Mouse (Mus musculus): ENCODE measurements around the gene Igsf21. TPM values are rescaled to one million over a fixed set of nuclear protein-coding genes. Genes with fewer than 3 reads are reported as not detected.
A peak's percentile ranks its signal among the peaks of the same experiment; 100 is the strongest.

The Igsf21 gene
- total RNA-seq, 2 experiments from 2014 or later, result 35.3 to 38.7 TPM

DNA sequence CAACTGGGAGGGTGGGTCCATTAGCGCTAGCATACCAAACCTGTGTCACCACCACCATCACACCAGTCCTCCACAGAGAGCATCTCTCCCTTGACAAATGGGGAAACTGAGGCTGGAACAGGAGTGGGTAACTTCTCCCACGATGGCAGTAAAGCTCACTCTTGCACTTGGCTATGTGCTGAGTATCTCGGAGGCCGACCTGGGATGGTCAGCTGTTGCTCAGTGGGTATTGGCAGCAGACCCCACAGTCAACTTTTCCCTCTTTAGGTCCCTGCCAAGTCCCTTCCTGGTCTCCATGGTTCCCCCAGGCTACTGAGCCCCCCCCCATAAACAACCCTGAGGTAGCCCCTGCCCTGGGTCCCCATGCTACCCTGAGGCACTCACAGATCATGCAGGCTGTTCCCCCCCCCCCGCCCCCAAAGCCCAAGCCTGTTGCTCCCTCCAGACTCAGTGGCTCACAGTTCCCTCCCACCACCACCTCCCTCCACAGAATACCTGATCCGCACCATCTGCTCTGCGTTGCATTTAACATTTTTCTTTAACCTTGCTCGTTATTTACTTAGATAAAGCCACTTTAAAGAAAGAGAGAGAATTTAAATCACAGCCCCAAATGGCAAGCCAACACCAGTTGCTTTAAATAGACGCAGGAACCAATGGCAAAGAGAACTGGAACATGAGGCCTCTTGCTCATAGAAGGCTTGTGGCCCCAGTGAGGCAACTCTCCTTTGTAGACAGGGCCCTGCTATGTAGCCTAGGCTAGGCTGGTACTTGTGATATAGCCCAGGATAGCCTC lies 11.0 kb downstream of the Igsf21 start:
- DNase-seq, result no peak

DNA sequence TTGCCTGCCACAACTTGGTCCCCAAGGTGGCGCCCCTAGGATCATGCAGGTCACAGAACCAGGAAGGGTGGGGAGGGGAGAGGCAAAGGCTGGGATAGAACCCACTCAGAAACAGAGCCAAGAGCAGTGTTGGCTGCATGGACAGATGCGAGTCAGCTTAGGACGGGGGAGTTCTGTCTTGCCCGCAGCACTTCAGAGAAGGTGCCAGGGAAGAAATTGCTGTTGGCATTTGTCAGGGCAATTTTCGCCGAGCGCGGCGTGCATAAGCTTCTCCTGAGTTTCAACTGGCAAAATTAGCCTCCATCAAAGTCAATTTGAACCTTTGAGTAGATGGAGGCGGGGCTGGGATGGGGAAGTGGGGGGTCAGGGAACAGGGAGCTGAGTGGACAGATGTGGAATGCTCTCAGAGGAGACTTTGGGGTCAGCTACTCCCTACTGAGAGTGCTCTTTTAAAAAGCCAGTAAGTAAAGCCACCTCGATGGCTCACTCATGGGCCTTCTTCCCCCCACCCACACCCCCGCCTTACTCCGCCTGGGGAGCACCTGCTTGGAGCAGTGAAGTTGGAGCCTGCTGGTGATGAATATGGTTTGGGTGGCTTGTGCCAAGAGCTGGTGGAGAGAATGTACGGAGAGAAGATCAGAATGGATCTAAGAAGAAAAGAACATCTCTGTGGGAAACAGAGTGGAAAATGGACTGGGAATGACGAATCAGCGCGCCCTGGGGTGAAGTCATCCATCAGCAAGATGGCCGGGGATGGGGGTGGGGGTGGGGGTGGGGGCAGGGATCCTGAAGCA lies 12.0 kb downstream of the Igsf21 start:
- no peak for DNase-seq

DNA sequence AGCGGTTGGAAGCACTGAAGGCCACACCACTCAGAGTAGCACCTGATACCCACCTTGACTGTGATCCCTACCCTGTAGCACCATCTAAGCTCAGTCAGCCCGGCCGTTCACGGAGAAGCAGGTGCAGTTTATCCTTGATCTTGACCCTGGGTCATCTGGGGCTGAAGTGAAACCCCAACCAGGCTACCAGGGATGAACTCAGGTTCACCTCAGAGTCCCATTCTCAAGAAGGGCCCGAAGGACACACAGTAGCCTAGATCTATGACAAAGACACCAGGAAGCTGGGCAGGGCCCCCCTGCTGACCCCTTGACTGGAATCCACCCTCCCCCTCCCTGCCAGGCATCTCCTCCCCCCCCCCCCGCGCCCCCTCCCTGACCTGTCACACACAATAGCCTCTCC lies 18.7 kb downstream of the Igsf21 start:
- DNase-seq, result no peak

DNA sequence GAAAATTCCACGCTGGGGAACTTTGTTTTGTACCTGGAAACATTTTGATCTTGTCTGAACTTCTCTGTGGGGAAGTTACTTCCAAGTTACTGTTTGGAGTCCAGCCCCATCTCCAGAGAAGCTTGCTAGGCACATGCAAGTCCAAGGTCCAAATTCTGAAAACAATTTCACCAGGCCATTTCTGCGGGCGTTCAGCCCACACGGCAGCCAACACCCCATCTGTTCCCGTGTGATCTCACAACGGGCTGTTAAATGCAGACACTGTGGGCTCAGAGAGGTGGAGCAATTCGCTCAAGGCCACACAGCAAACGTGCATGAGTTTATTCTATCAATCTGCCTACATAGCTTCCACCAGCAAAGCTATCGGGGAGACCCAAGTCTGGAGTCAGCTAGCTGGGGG lies 21.4 kb downstream of the Igsf21 start:
- DNase-seq, result no peak

DNA sequence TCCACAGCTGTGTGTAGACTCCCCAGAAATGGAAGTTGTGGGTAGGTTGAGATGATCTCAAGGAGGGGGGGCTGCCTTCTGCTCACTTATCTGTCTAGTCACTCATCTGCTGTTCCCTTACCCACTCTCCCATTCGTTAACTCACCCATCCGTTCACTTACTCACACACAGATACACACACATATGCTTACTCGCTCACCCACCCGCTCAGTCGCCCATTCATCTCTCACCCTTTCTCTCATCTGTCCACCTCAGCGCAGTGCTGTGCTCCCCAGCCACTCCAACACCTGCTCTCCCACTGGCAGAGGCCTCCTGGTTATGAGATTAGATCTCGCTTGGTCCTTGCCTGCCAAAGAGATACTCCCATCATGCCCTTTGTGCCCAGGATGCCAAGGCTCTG lies 22.1 kb downstream of the Igsf21 start:
- DNase-seq, result no peak

DNA sequence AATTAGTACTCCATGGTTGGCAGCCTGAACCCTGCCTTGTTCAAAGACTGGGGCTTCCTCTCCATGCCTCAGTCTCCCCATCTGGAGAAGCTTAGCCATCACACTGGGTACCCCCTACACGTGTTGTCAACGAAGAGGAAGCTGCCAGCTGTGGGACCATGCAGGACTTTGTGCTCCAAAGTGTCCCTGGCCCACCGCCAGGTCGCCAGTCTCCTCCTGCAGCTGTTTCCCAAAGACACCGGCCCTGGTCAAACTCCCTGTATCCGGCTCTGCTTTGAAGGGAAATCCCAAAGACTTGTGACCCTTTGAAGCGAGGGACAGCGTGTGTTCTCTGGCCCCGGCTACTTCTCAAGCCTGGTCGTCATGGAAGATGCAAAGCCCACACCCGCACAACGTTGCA lies 23.5 kb downstream of the Igsf21 start:
- DNase-seq, result no peak

DNA sequence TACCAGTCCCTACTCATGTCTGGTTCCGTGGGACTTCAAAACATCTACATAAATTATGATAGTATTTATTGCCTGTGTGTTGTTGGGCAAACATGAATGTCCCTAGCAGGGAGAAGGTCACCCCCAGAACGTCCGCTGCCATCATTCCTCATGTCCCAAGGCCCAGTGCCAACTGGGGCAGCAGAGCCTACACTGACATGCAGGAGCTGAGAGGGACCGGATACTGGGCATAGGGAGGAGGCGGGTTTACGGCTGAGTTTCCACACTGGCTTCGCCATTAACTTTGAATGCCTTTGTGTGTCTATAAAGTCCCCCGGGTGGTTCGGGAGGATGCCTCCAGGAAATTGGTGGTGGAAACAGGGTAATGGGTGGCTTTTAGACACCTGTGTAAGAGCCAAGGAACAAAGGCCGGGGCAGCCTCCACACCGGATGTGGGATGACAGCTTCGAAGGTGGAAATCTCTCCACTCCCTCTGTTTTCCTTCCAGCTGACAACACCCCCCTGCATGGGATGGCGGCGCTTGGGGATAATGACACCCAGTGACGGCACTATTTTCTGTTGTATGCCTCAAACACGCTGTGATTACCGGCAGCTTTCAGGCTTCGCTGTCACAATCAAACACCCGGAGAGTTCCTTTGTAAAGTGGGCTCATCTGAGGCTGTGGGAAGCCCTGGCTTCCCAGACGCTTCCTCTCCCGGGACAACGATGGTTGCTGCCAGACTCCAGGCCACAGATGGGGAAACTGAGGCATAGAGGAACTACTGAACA lies 26.1 kb downstream of the Igsf21 start:
- DNase-seq, result no peak

DNA sequence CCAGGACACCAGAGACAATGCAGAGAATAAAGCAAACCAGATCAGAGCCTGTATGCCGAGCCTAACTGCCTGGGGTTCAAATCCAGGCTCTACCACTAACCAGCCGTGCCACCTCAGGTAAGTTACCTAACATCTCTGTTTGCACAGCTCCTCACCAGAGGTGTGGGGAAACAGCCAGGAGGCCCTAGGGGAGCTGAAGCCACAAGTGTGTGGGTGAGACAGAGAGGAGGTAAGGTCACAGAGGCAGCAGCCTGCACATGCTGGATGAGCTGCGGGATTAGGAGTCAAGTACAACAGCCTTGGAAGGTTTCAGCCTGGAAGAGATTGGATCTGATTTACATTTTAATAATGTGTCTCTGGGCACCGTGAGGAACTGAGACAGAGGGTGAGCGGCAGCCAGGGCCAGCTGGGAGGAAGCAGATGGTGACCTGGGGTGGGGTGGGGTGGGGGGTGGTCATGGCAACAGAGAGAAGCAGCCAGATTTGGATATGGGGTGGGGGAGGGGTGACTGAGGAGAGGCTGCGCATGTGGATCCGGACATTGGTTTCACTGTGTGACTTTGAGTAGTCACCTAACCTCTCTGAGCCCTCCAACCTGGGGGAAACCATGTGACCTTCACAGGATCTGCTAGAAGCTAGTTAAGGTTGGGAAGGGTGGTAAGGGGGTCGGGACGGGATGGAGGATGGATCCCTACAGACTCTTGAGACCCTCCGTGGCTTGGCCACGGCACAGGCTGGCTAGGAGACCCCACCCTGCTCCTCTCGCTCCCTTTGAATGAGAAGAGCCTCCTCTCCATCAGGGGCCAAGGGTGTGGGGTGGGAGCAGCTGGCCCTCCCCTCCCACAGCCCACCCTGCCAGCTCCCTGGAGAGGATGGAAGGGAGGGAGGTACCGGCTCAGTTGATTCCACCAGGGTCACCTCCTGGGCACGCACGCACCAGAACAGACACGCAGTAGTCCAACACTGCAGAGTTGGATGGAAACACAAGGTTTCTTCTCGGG lies 27.4 kb downstream of the Igsf21 start:
- no peak for DNase-seq

DNA sequence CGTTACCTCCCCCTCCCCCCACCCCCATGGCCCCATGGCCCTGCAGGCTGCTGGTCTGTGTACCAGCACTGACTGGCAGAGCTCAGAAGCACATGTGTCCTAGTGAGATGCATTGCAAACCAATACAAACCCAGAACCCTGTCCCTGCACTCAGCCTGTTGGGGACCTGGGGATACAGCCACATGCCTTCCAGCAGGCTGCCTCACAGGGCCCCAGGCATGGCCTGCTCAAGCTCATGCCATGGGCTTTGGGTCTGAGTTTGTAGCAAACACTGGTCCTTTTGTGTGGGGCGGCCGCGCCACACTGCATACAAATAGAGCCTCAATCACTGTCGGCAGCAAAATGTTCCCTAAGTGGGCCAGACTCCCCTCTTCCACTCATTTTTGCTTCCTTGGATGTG lies 28.2 kb downstream of the Igsf21 start:
- peak; percentile 31 to 47 for DNase-seq

DNA sequence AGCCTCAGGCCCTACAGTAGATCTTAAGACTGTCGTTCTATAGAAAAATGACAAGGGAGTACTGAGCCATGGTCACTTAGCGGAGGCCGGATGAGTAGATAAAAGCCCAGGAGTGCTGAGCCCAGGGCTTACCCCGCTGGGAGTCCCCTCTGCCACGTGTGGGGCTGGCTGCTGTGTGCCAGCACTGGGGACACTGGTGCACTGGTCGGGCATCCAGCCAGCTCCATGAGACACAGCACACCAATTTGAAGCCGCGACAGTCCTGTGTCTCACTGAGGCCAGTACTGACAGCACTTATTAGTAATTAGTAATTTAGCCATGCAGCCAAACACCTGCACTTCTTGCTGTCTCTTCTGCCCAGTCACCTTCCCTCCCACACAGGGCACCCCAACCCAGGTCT lies 28.6 kb downstream of the Igsf21 start:
- DNase-seq, result no peak

DNA sequence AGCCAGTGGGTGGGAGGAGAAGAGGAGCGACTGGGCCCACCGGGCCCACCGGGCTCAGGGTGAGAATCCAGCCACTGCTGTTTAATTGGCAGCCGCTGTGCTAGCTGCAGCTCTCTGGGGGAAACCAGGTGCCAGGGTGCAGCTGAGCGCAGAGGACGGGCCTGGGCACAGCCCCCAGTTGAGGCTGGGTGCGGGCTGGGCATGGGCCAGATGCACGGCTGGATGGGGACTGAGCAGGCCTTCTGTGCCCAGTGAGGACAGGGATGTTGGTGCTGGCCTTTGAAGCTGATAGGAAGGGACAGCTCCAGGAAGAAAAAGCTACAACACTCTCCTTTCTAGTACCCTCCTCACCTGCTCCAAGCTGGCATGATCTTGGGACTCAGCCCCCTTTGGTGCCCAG lies 30.5 kb downstream of the Igsf21 start:
- no peak for DNase-seq

DNA sequence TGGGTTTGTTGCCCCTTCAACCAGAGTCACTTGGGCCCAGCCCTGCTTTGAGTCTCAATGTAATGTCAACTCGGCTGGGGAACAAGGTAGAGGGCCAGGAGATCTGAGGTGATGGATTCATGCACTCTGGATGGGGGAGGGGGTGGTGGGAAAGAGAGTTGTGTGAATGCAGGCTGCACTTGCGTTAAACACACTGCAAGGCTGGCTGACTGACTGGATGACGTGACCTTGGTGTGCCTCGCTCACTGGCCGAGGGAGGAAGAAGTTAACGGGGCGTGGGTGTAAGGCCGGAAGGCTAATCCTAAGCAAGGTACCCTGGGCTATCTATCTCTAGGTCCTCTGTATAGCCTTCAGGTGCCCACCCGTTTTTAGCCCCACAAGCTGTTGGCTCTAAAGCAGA lies 31.4 kb downstream of the Igsf21 start:
- no peak for DNase-seq

DNA sequence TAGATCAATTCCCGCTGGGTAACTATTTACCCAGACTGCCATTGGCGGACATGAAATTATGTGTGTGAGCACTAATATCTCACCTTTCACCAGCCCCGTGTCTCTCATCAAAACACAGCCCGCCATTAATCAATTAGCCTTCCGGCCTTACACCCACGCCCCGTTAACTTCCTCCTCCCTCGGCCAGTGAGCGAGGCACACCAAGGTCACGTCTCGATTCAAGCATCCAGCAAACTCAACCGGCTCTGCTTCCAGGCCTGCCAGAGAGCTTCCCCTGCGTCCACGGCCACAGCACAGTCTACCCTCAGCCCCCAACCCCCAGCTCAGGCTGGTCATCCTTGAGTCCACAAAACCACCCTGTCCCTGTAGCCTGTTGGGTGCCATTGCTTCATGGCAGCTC lies 32.2 kb downstream of the Igsf21 start:
- no peak for DNase-seq

DNA sequence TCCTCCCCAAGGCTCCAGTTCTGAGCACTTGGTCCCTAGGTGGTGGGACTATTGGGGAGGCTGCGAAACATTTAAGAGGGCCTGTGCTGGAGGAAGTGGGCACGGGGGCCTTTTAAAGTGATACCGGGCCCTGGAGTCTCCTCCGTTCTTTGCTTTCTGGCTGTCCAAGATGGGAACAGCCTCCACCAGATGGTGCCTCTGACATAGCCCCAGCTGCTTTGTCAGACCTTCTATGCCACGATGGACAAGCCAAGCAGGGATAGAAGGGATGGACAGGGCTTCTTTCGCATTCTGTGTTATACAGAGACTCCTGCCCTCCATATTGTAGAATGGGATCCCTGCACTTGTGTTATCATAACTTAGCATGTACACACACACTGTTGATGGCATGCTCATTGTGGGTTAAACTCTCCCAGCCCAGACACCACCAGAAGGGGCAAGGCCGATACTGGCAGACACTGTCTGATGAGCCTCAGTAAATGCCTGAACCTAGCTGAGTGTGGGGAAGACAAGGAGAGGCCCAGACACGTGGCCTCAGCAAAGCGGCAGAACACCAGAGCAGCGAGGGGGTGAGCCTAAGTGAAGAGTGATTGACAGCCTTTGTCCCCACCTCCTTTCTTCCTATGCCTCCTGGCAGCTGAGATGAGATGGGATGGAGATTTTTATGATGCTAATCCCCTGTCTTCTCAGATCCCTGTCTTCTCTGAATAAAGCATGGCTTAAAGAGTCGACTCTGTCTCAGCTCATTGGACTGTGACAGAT lies 36.3 kb downstream of the Igsf21 start:
- no peak for DNase-seq

DNA sequence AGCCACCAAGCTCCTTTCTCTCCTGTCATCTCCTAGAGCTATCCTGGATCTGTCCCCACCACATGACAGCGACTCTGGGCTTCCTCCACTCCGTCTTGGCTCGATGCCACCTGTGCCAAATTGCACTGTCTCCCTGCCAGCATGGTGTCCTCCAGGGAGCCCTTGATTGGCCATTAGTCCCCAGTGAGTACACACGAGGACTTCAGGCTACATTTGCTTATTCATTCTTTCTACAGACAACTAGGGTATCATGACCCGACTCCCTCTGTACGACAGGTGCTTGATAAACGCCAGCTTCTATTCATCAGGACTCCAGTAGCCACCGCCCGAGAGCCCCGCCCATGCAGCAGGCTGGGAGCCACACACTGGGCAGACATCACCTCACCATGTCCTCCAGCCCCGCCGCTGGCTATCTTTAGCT lies 40.8 kb downstream of the Igsf21 start:
- DNase-seq, result peak; percentile 53 to 59

DNA sequence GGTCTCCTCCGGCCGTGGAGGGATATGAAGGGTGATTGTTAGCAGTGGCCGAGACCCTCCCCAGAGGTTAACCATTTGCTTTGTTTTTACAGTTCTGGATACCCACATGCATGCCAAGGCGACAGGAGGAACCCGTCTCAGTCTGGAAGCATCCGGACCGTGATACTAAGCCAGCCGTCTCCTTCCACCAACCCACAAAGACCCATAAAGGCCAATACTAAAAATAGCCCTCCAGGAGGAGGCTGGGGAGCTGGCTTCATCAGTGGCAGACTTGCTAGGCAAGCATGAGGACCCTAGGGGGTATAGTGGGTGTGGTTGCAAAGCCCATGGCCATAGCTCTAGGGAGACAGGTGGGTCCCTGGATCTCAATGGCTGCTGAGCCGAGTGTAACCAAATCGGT lies 41.8 kb downstream of the Igsf21 start:
- DNase-seq, result no peak

DNA sequence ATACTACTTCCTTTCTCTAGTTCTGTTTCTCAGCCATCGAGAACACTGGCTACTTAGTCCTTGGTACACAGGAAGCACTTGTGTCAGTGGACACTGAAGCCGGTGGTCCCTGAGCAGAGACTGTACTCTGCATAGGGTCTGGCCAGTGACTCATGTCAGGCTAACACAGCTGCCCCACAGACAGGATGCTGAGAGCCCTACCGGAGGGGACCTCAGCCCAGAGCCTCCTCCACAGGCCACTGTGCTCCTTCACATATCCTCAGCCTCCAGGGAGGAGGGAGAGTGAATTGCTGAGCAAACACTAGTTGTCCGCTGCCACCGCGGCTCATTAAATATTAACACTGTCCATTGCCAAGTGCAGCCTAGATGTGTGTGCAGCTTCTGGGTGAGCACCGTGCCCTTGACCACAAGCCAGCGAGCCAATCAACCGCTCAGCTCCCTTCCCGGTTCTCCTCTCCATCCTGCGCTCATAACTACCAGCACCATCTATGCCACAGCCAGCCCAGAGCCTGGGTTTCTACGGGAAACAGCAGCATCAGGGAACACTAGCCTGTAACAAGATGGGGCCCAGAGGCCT lies 42.8 kb downstream of the Igsf21 start:
- no peak for DNase-seq

DNA sequence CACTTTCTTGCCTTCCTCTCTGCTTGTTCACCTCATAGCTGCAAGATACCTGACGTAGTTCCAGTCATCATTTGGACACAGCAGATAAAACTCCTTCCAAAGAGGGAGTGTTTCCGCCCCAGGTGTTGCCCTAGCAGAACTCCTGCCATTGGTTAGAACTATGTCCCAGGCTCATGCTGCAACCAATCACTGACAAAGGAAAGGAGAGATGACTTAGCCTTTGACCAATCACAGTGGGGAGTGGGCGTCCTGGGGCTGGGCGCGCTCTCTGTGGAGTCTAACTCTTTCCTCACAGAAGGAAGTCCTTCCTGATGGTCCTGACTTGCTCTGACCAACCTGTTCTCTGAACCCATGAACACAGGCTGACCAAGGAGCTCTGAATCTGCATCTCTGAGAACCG lies 44.4 kb downstream of the Igsf21 start:
- DNase-seq, result no peak

DNA sequence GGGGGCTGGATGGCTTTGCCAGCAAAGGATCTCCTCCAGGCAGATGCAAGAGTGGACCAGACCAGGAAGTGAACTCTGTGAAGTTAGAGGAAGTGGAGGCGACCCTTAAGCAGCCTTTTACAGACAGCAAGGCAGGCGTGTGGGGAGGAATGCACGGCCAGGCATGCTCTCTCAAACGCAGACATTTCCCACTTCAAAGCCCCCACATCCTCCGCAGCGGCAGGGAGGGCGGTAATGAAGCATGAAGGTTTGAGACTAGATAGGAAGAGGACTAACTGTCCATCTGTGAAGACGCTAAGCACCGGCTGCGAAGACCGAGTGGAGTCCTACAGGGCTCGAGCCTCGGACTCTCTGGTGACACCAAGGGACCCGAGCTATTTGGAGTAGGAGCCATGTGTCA lies 46.3 kb downstream of the Igsf21 start:
- no peak for DNase-seq

DNA sequence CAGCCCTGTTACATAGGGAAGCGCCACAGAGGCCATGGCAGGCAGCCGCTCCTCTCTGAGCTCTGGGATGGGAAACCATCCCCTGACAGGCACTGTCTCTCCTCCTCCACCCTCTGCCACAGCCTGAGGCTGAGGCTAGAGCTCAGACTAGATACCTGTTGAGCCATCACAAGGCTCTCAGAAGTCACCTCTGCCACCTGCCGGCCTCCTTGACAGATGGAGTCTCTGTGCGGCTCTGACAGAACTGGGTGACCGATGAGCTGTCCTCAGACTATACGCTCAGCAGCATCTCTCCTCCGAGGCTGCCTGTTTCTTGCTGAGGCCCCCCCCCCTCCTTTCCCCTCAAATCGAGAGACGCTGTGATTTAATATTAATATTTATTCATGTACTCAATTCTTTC lies 49.9 kb downstream of the Igsf21 start:
- no peak for DNase-seq
